Mouse (Mus musculus): ENCODE results near the gene Cactin.

DNA sequence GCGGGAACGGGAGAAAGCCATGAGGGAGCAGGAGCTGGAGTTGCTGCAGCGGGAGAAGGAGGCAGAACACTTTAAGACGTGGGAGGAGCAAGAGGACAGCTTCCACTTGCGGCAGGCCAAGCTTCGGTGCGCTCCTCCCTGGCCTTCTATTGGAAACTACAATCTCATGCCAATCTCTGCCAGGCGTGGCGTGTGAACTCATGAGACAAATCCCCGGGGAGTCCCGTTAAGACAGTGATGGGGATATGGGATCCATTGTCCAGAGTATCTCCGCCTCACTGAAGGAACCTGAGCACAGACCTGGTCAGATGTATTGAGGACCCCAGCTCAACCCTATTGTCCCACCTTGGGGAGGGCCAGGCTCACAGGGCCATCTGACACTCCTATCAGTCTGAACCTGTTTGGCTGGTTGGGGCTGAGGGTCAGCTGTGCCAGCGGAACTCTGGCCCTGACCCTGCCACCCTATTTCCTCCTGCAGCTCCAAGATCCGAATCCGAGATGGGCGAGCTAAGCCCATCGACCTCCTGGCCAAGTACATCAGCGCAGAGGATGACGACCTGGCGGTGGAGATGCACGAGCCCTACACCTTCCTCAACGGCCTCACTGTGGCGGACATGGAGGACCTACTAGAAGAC is 2.4 kb downstream of the Cactin start:
- TF ChIP-seq EP300 (IDR thresholded peaks at IDR 0.05; ENCODE audit: low read depth) (no peak), CTCF (IDR thresholded peaks at IDR 0.05; ENCODE audit: low read depth) (no peak)

Data from heart, postnatal 0 days (tissue).